Mouse (Mus musculus): Measurements from ENCODE around the gene Kmo. TPM values are rescaled to one million over a fixed set of nuclear protein-coding genes. Genes with fewer than 3 reads are reported as not detected.

Gene Kmo
- polyA plus RNA-seq, 1 experiment from 2014 or later: 0.16 TPM

- 0% methylated on average over 17 of the region's 17 CpGs for WGBS
- Histone ChIP-seq H3K27ac (ENCODE audit: low read length) (peak overlapping the region; percentile 55; the same call in 1 of the 2 replicates), H3K4me2 (replicated peaks; ENCODE audit: low read depth, low read length) (peak overlapping the region; percentile 49), H3K27me3 (ENCODE audit: control insufficient read depth, insufficient read depth, low read length) (no peaks in the 10 kb centered on the region), H3K4me1 (ENCODE audit: control insufficient read depth, insufficient read depth, low read length) (peaks cover 3% of the 10 kb centered on the region; the same call in 1 of the 2 replicates), H3K36me3 (ENCODE audit: control insufficient read depth, insufficient read depth, low read length) (no peaks in the 10 kb centered on the region), H3K9me3 (ENCODE audit: control insufficient read depth, low read depth, low read length) (no peaks in the 10 kb centered on the region), H3K4me3 (ENCODE audit: low read depth, low read length) (peak overlapping the region; percentile 80), H3K9ac (replicated peaks; ENCODE audit: low read depth, low read length) (no peak overlapping the region)
- no peak for ATAC-seq (ENCODE audit: insufficient number of reproducible peaks, insufficient read depth, low FRiP score, low read depth)
Measured at GRCm38 (mm10) chr1:175692997-175693361, 72.8 kb downstream of the Kmo start.

GRCm38 (mm10) chr1:175693429-175693960, 73.3 kb downstream of the Kmo start:
- WGBS: 35% methylated on average over 12 of the region's 12 CpGs
- Histone ChIP-seq H3K9ac (replicated peaks; ENCODE audit: low read depth, low read length) (no peak overlapping the region), H3K36me3 (ENCODE audit: control insufficient read depth, insufficient read depth, low read length) (no peaks in the 10 kb centered on the region), H3K4me3 (ENCODE audit: low read depth, low read length) (peak overlapping the region; percentile 80), H3K4me1 (ENCODE audit: control insufficient read depth, insufficient read depth, low read length) (peaks cover 3% of the 10 kb centered on the region; the same call in 1 of the 2 replicates), H3K27me3 (ENCODE audit: control insufficient read depth, insufficient read depth, low read length) (no peaks in the 10 kb centered on the region), H3K4me2 (replicated peaks; ENCODE audit: low read depth, low read length) (peak overlapping the region; percentile 49), H3K27ac (ENCODE audit: low read length) (peak overlapping the region; percentile 55; the same call in 1 of the 2 replicates), H3K9me3 (ENCODE audit: control insufficient read depth, low read depth, low read length) (no peaks in the 10 kb centered on the region)
- ATAC-seq (ENCODE audit: insufficient number of reproducible peaks, insufficient read depth, low FRiP score, low read depth): no peak

- Histone ChIP-seq H3K27ac (ENCODE audit: low read length) (no peak within 1 kb of the TSS), H3K9me3 (ENCODE audit: control insufficient read depth, low read depth, low read length) (no peaks in the 10 kb centered on the region), H3K4me1 (ENCODE audit: control insufficient read depth, insufficient read depth, low read length) (0 out of 2 replicates have a peak, but pooled peaks cover 3% of the 10 kb centered on the region), H3K27me3 (ENCODE audit: control insufficient read depth, insufficient read depth, low read length) (no peaks in the 10 kb centered on the region), H3K4me2 (replicated peaks; ENCODE audit: low read depth, low read length) (no peak within 1 kb of the TSS), H3K4me3 (ENCODE audit: low read depth, low read length) (no peak within 1 kb of the TSS), H3K9ac (replicated peaks; ENCODE audit: low read depth, low read length) (no peak within 1 kb of the TSS), H3K36me3 (ENCODE audit: control insufficient read depth, insufficient read depth, low read length) (no peaks in the 10 kb centered on the region)
- no peak for ATAC-seq (ENCODE audit: insufficient number of reproducible peaks, insufficient read depth, low FRiP score, low read depth)
- WGBS: 88% methylated on average over 1 of the region's 1 CpGs
Measured at GRCm38 (mm10) chr1:175698293-175698692, 78.1 kb downstream of the Kmo start, which contains the start of gene Wdr64. TSS of gene Wdr64 (plus strand) at chr1:175698593.

GRCm38 (mm10) chr1:175699375-175699774, 79.2 kb downstream of the Kmo start:
- H3K36me3 ChIP-seq (ENCODE audit: control insufficient read depth, insufficient read depth, low read length): no peaks in the 10 kb centered on the region
- no peaks in the 10 kb centered on the region for H3K27me3 ChIP-seq (ENCODE audit: control insufficient read depth, insufficient read depth, low read length)
- H3K4me3 ChIP-seq (ENCODE audit: low read depth, low read length): no peak overlapping the region
- no peak for ATAC-seq (ENCODE audit: insufficient number of reproducible peaks, insufficient read depth, low FRiP score, low read depth)
- no peak overlapping the region for H3K4me2 ChIP-seq (replicated peaks; ENCODE audit: low read depth, low read length)
- no peak overlapping the region for H3K9ac ChIP-seq (replicated peaks; ENCODE audit: low read depth, low read length)
- H3K4me1 ChIP-seq (ENCODE audit: control insufficient read depth, insufficient read depth, low read length): no peaks in the 10 kb centered on the region
- H3K9me3 ChIP-seq (ENCODE audit: control insufficient read depth, low read depth, low read length): no peaks in the 10 kb centered on the region
- no peak overlapping the region for H3K27ac ChIP-seq (ENCODE audit: low read length)
- 61% methylated on average over 3 of the region's 3 CpGs for WGBS

GRCm38 (mm10) chr1:175699796-175700195, 79.6 kb downstream of the Kmo start:
- no peak for ATAC-seq (ENCODE audit: insufficient number of reproducible peaks, insufficient read depth, low FRiP score, low read depth)
- WGBS: 21% methylated on average over 4 of the region's 4 CpGs
- H3K9me3 ChIP-seq (ENCODE audit: control insufficient read depth, low read depth, low read length): no peaks in the 10 kb centered on the region
- no peak overlapping the region for H3K27ac ChIP-seq (ENCODE audit: low read length)
- H3K4me3 ChIP-seq (ENCODE audit: low read depth, low read length): no peak overlapping the region
- H3K4me2 ChIP-seq (replicated peaks; ENCODE audit: low read depth, low read length): no peak overlapping the region
- H3K4me1 ChIP-seq (ENCODE audit: control insufficient read depth, insufficient read depth, low read length): no peaks in the 10 kb centered on the region
- no peaks in the 10 kb centered on the region for H3K27me3 ChIP-seq (ENCODE audit: control insufficient read depth, insufficient read depth, low read length)
- H3K36me3 ChIP-seq (ENCODE audit: control insufficient read depth, insufficient read depth, low read length): no peaks in the 10 kb centered on the region
- H3K9ac ChIP-seq (replicated peaks; ENCODE audit: low read depth, low read length): no peak overlapping the region

- no peak overlapping the region for H3K9ac ChIP-seq (replicated peaks; ENCODE audit: low read depth, low read length)
- 61% methylated on average over 4 of the region's 4 CpGs for WGBS
- no peaks in the 10 kb centered on the region for H3K4me1 ChIP-seq (ENCODE audit: control insufficient read depth, insufficient read depth, low read length)
- peak; percentile 67; the same call in 1 of the 2 replicates for ATAC-seq (ENCODE audit: insufficient number of reproducible peaks, insufficient read depth, low FRiP score, low read depth)
- no peak overlapping the region for H3K4me3 ChIP-seq (ENCODE audit: low read depth, low read length)
- no peak overlapping the region for H3K27ac ChIP-seq (ENCODE audit: low read length)
- no peaks in the 10 kb centered on the region for H3K27me3 ChIP-seq (ENCODE audit: control insufficient read depth, insufficient read depth, low read length)
- no peak overlapping the region for H3K4me2 ChIP-seq (replicated peaks; ENCODE audit: low read depth, low read length)
- H3K36me3 ChIP-seq (ENCODE audit: control insufficient read depth, insufficient read depth, low read length): no peaks in the 10 kb centered on the region
- H3K9me3 ChIP-seq (ENCODE audit: control insufficient read depth, low read depth, low read length): no peaks in the 10 kb centered on the region
Measured at GRCm38 (mm10) chr1:175701145-175701544, 81.0 kb downstream of the Kmo start.

- Histone ChIP-seq H3K4me1 (ENCODE audit: control insufficient read depth, insufficient read depth, low read length) (no peaks in the 10 kb centered on the region), H3K4me3 (ENCODE audit: low read depth, low read length) (no peak overlapping the region), H3K9me3 (ENCODE audit: control insufficient read depth, low read depth, low read length) (no peaks in the 10 kb centered on the region), H3K27me3 (ENCODE audit: control insufficient read depth, insufficient read depth, low read length) (no peaks in the 10 kb centered on the region), H3K27ac (ENCODE audit: low read length) (no peak overlapping the region), H3K36me3 (ENCODE audit: control insufficient read depth, insufficient read depth, low read length) (no peaks in the 10 kb centered on the region), H3K4me2 (replicated peaks; ENCODE audit: low read depth, low read length) (no peak overlapping the region), H3K9ac (replicated peaks; ENCODE audit: low read depth, low read length) (no peak overlapping the region)
- no peak for ATAC-seq (ENCODE audit: insufficient number of reproducible peaks, insufficient read depth, low FRiP score, low read depth)
- WGBS: 65% methylated on average over 5 of the region's 5 CpGs
Measured at GRCm38 (mm10) chr1:175707599-175707998, 87.4 kb downstream of the Kmo start.

GRCm38 (mm10) chr1:175708013-175708412, 87.8 kb downstream of the Kmo start:
- H3K9me3 ChIP-seq (ENCODE audit: control insufficient read depth, low read depth, low read length): no peaks in the 10 kb centered on the region
- no peak for ATAC-seq (ENCODE audit: insufficient number of reproducible peaks, insufficient read depth, low FRiP score, low read depth)
- no peak overlapping the region for H3K4me3 ChIP-seq (ENCODE audit: low read depth, low read length)
- no peak overlapping the region for H3K4me2 ChIP-seq (replicated peaks; ENCODE audit: low read depth, low read length)
- no peaks in the 10 kb centered on the region for H3K4me1 ChIP-seq (ENCODE audit: control insufficient read depth, insufficient read depth, low read length)
- H3K27me3 ChIP-seq (ENCODE audit: control insufficient read depth, insufficient read depth, low read length): no peaks in the 10 kb centered on the region
- H3K36me3 ChIP-seq (ENCODE audit: control insufficient read depth, insufficient read depth, low read length): no peaks in the 10 kb centered on the region
- no peak overlapping the region for H3K27ac ChIP-seq (ENCODE audit: low read length)
- H3K9ac ChIP-seq (replicated peaks; ENCODE audit: low read depth, low read length): no peak overlapping the region
